Mouse (Mus musculus) spleen, postnatal 36 days (tissue): ENCODE results near the gene Colca2.

Experiments used
- DNase-seq, 2 experiments: peaks; one replicate each; pipeline ENCODE4 v3.0.0; 2022; ENCODE audit warnings: low spot score in 2 of 2, mixed read lengths in 1 of 2

Colca2 gene

GRCm38 (mm10) chr9:51272102-51272501 is 6.3 kb downstream of the Colca2 start:
- DNase-seq = no peak

- DNase-seq = no peak
Observed at GRCm38 (mm10) chr9:51271073-51271472, 7.3 kb downstream of the Colca2 start.

- DNase-seq = no peak
Observed at GRCm38 (mm10) chr9:51268852-51269251, 9.5 kb downstream of the Colca2 start.

DNA sequence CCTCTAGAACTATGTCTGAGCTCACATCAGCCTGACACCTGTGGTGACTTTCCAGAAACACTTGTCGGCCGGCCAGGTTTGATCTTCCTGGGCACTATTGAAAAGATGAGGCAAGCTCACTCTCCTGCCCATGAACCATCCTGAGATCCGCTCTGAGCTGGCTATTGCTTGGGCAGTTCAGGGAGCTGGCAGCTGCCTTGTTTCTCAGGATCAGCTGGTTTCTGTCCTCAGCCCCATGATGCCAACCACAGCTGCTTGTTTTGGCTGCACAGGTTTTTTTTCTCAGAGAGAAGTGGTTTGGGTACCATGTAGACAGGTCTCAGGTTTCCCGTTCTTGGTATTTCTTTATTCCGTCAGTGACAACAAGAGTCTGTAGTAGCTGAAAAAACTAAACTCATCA is 19.9 kb downstream of the Colca2 start:
- no peak for DNase-seq

DNA sequence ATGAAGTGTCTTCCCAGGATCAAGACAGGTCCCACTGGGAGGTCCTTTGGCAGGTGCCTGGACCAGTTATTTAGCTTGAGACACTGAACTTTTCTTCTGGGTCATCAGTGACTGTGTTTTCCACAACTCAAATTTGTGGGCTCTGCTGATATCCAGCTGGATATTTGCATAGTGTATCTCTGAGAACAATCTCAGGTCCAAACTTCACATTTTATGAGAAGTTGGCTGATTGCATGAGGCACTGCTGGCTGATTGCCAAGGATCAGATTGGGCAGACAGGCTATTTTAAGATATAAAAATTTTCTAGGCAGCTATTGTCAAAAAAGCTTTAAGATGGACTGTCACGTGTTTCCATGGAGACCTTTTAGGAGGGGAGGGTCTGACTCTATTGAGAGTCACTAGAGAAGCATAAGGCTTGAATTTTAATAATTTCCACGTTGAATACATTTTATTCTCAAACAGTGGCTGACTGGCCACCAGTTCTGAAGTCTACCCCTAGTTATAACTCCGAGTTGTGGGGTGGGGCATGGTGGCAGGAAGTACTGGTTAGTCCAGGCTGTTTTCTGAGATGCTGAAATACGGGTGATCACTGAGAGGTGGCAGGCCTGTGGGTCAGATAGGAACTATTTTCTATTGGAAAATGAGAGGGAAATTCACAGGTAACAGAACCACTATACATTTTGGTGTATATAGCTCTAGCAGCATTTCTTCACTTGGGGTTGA is 21.4 kb downstream of the Colca2 start:
- no peak for DNase-seq

DNA sequence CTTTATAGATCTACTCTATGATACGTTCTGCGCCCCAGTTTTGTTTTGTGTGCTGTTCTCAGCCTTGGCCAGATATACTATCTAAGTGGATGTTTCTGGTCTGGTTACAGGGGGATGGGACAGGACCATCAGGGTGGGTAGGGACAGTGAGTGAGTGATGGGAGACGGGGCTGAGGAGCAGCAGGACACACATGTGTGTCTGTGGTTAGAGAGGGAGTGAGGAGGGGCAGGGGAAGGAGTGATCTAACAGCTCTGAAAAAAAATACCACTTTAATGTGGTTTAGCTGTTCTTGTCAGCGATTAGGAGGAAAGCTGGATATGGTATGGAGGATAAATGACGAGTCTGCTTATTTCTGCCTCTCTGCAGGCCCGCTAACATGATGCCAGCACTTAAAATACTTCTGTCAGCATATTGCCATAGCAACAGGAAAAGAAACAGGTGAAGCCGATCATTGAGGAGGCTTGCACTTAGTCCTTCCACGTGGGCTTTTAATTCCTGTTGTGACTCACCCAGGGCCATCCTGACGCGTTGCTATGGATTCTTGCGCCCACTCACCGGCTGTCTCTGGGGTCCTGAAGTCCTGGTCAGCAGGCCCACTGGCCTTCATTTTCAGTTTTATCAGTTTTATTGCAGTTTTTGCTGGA is 39.5 kb downstream of the Colca2 start:
- DNase-seq = no peak

DNA sequence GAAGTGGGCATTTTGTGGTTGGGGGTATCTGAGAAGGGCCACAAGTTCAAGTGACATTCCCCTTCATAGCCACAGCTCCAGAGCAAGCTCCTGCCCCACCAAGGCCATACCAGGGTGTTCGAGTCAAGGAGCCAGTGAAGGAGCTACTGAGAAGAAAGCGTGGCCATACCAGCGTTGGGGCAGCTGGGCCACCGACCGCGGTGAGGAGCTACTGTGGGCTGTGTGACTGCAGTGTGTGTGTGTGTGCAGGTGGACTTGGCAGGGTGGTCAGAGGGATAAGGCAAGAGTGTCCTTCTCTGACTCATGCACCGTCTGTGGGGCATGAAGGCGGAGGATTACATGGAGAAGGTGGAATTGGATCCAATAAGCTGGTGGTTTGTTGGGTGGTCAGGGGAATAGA is 46.2 kb downstream of the Colca2 start:
- DNase-seq = no peak

- no peak for DNase-seq
Observed at GRCm38 (mm10) chr9:51230701-51231389, 47.5 kb downstream of the Colca2 start.

- DNase-seq = peak; percentile 35 to 38
Observed at GRCm38 (mm10) chr9:51225636-51226166, 52.7 kb downstream of the Colca2 start.
